Mouse (Mus musculus) heart, adult 2 months (tissue): ENCODE measurements around the gene Sds. TPM values are rescaled to one million over a fixed set of nuclear protein-coding genes. Genes with fewer than 3 reads are reported as not detected.

Experiments
- DNase-seq, 2 experiments: peaks; one replicate each; pipeline ENCODE4 v3.0.0; 2021
- H3K27ac ChIP-seq: fragments of 200-600 bp; 2 replicates; pipeline ENCODE4 v1.8.1; 2022
- H3K27me3 ChIP-seq: fragments of 200-500 bp; 2 replicates; pipeline ENCODE4 v1.6.1; 2012; ENCODE audit warnings: mild to moderate bottlenecking, low read length, inconsistent platforms, mixed read lengths; ENCODE audit not compliant: control insufficient read depth, insufficient read depth
- H3K36me3 ChIP-seq: fragments of 200-500 bp; 2 replicates; pipeline ENCODE4 v1.6.1; 2012; ENCODE audit warnings: low read length, inconsistent platforms; ENCODE audit not compliant: control insufficient read depth, insufficient read depth
- H3K4me1 ChIP-seq: fragments of 200-500 bp; 2 replicates; pipeline ENCODE4 v1.6.1; 2011; ENCODE audit warnings: low read length; ENCODE audit not compliant: control insufficient read depth, insufficient read depth
- H3K4me3 ChIP-seq: fragments of 200-600 bp; 2 replicates; pipeline ENCODE4 v1.8.1; 2022
- H3K79me2 ChIP-seq: fragments of 200-500 bp; replicated peaks from 2 replicates; pipeline ENCODE4 v1.6.1; 2012; ENCODE audit warnings: mild to moderate bottlenecking, inconsistent platforms, low read length, moderate library complexity, mixed read lengths; ENCODE audit not compliant: control insufficient read depth, insufficient read depth
- H3K9ac ChIP-seq: fragments of 200-500 bp; 2 replicates; pipeline ENCODE4 v1.6.1; 2012; ENCODE audit warnings: low read depth, mild to moderate bottlenecking, control low read depth, inconsistent platforms, low read length, mixed read lengths
- CTCF ChIP-seq: fragments of 200-600 bp; IDR thresholded peaks from 2 replicates; pipeline ENCODE4 v1.8.1; 2022; ENCODE audit warnings: antibody characterized with exemption, mild to moderate bottlenecking, moderate library complexity
- EP300 ChIP-seq: fragments of 200-500 bp; IDR thresholded peaks from 2 replicates; pipeline ENCODE4 v1.6.1; 2011; ENCODE audit warnings: low read depth, low read length, control low read depth; ENCODE audit not compliant: insufficient read depth
- POLR2A ChIP-seq: fragments of 200-500 bp; IDR thresholded peaks from 2 replicates; pipeline ENCODE4 v1.6.1; 2011; ENCODE audit warnings: mild to moderate bottlenecking, low read depth, low read length, control low read depth; ENCODE audit not compliant: insufficient read depth
- WGBS: fragments of 180-500 bp; shearing (Covaris S2); methylation state at CpG from one replicate; pipeline ENCODE4 v1.1.7; 2018; 5-methylcytosine and 5-hydroxymethylcytosine counted together
- intact Hi-C: fragments of 180-260 bp; cut with DNase I; formaldehyde crosslinking; loops from one replicate; pipeline ENCODE4 v1.15.1; 2025
- polyA plus RNA-seq: library from polyadenylated mRNA; depleted of rRNA; stranded (reverse); fragments of >200 nt; gene quantifications from 2 replicates; pipeline ENCODE4 v1.2.3, GENCODE M21; 2012
- total RNA-seq, 2 experiments: library from RNA; stranded (reverse); gene quantifications; 2 replicates each; pipeline ENCODE4 v1.2.3; 2021

The Sds gene
- total and polyA plus RNA-seq, 3 experiments: 1.2 to 10.9 (median 3.0) TPM

- H3K4me3 ChIP-seq: no peak within 1 kb of the TSS
- 60% methylated on average over 8 of the region's 8 CpGs for WGBS
- no peak within 1 kb of the TSS for H3K27ac ChIP-seq
- no peak for DNase-seq
- TF ChIP-seq POLR2A (no peak), CTCF (no peak), EP300 (no peak)
- H3K4me1 ChIP-seq: no peaks in the 10 kb centered on the region
- intact Hi-C loops: no loop called here
- H3K36me3 ChIP-seq: no peaks in the 10 kb centered on the region
- H3K79me2 ChIP-seq: no peaks in the 10 kb centered on the region
- no peak within 1 kb of the TSS for H3K9ac ChIP-seq
- no peaks in the 10 kb centered on the region for H3K27me3 ChIP-seq
These were observed 3.6 kb upstream of the Sds start, which contains the start of gene Sdsl for GRCm38 (mm10) chr5:120472770-120473169. Gene Sdsl, minus strand, starts transcription at chr5:120472810.

- Histone ChIP-seq H3K27ac (no peak overlapping the region), H3K4me3 (no peak overlapping the region), H3K9ac (no peak overlapping the region), H3K79me2 (no peaks in the 10 kb centered on the region), H3K36me3 (no peaks in the 10 kb centered on the region), H3K4me1 (no peaks in the 10 kb centered on the region), H3K27me3 (no peaks in the 10 kb centered on the region)
- 91% methylated on average over 2 of the region's 2 CpGs for WGBS
- no peak for DNase-seq
- intact Hi-C loops: no loop called here
- no peak for TF ChIP-seq CTCF
- no peak for TF ChIP-seq EP300
These were observed 3.0 kb upstream of the Sds start for GRCm38 (mm10) chr5:120473361-120473760.

DNA sequence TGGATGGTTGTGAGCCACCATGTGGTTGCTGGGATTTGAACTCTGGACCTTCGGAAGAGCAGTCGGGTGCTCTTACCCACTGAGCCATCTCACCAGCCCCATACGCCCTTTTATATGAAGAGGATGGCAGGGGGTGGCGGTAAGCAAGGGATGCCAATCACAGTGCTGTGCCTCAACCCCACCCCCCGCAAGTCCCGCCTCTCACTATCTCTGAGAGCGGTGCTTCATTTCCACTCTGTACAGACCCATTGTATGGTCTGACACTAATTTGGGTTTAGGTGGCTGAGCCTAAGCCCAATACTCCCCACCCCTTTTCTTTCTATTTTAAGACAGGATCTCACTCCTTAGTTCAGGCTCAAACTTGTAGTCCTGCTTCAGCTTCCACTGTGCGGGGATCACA, 465 bp upstream of the Sds start:
- no peak for TF ChIP-seq EP300
- TF ChIP-seq POLR2A: no peak
- TF ChIP-seq CTCF: no peak
- no peaks in the 10 kb centered on the region for H3K27me3 ChIP-seq
- no peak overlapping the region for H3K9ac ChIP-seq
- no peaks in the 10 kb centered on the region for H3K79me2 ChIP-seq
- no peaks in the 10 kb centered on the region for H3K4me1 ChIP-seq
- H3K36me3 ChIP-seq: no peaks in the 10 kb centered on the region
- no peak overlapping the region for H3K27ac ChIP-seq
- DNase-seq: no peak
- intact Hi-C loops: no loop called here
- H3K4me3 ChIP-seq: no peak overlapping the region
- 49% methylated on average over 8 of the region's 8 CpGs for WGBS

- no peak overlapping the region for H3K4me3 ChIP-seq
- H3K27ac ChIP-seq: no peak overlapping the region
- 87% methylated on average over 5 of the region's 5 CpGs for WGBS
- H3K27me3 ChIP-seq: no peaks in the 10 kb centered on the region
- no peak for DNase-seq
- H3K9ac ChIP-seq: no peak overlapping the region
- no peaks in the 10 kb centered on the region for H3K4me1 ChIP-seq
- no peaks in the 10 kb centered on the region for H3K36me3 ChIP-seq
- H3K79me2 ChIP-seq: no peaks in the 10 kb centered on the region
- TF ChIP-seq EP300 (no peak), CTCF (no peak), POLR2A (no peak)
- intact Hi-C loops: no loop called here
These were observed 1.7 kb downstream of the Sds start for GRCm38 (mm10) chr5:120477993-120478392.

DNA sequence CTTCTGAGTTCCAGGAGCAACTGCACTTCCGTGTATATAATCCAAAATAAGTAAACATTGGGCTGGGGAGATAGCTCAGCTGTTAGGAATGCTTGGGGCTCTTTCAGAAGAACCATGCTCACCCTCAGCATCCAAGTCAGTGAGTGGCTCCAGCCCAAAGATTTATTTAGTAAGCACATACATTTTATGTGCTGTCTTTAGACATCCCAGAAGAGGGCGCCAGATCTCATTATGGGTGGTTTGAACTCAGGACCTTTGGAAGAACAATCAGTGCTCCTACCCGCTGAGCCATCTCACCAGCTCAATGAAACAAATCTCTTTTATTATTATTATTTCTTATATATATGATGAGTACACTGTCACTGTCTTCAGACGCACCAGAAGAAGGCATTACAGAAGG, 3.2 kb downstream of the Sds start:
- WGBS: 64% methylated on average over 4 of the region's 4 CpGs
- intact Hi-C loops: no loop called here

GRCm38 (mm10) chr5:120481205-120481604, 4.9 kb downstream of the Sds start:
- no peaks in the 10 kb centered on the region for H3K79me2 ChIP-seq
- WGBS: 62% methylated on average over 9 of the region's 9 CpGs
- H3K27ac ChIP-seq: no peak overlapping the region
- DNase-seq: no peak
- no peaks in the 10 kb centered on the region for H3K4me1 ChIP-seq
- no peak overlapping the region for H3K4me3 ChIP-seq
- H3K36me3 ChIP-seq: no peaks in the 10 kb centered on the region
- H3K9ac ChIP-seq: no peak overlapping the region
- TF ChIP-seq EP300: no peak
- TF ChIP-seq POLR2A: no peak
- TF ChIP-seq CTCF: no peak
- H3K27me3 ChIP-seq: no peaks in the 10 kb centered on the region
- intact Hi-C loops: no loop called here

More for the DNA sequence above, 3.2 kb downstream of the Sds start:
- H3K9ac ChIP-seq: no peak overlapping the region
- TF ChIP-seq CTCF: peak; percentile 56
- no peak for TF ChIP-seq EP300
- no peaks in the 10 kb centered on the region for H3K79me2 ChIP-seq
- no peaks in the 10 kb centered on the region for H3K36me3 ChIP-seq
- H3K27me3 ChIP-seq: no peaks in the 10 kb centered on the region
- no peak overlapping the region for H3K27ac ChIP-seq
- no peak for DNase-seq
- H3K4me1 ChIP-seq: no peaks in the 10 kb centered on the region
- no peak overlapping the region for H3K4me3 ChIP-seq

DNA sequence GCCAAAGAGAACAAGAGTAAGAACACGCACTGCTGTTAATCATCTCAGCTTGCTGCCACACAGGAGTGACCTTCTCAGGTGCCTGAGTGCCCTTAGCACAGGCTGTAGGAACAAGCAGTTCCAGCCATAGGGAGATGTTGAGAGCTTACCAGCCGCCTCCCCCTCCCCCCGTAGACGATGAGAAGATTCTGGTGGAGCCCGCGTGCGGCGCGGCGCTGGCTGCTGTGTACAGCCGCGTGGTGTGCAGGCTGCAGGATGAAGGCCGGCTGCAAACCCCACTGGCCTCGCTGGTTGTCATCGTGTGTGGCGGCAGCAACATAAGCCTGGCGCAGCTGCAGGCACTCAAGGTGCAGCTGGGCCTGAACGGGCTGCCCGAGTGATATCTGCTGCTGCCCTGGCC, 7.1 kb downstream of the Sds start:
- Histone ChIP-seq H3K4me1 (no peaks in the 10 kb centered on the region), H3K36me3 (no peaks in the 10 kb centered on the region), H3K27me3 (no peaks in the 10 kb centered on the region), H3K79me2 (no peaks in the 10 kb centered on the region), H3K27ac (no peak overlapping the region), H3K4me3 (no peak overlapping the region), H3K9ac (no peak overlapping the region)
- DNase-seq: no peak
- TF ChIP-seq CTCF (no peak), EP300 (no peak), POLR2A (no peak)
- 77% methylated on average over 19 of the region's 19 CpGs for WGBS
- intact Hi-C loops: no loop called here
